Comparison of ENCODE assay signal across 9 mouse cellular contexts in genomic region chr3:84428994-84429725, GRCm38 (mm10). TPM values are rescaled to one million over a fixed set of nuclear protein-coding genes. Genes with fewer than 3 reads are reported as not detected.
DNase-seq lines count a peak whose midpoint lies in the region; ATAC-seq lines count a peak whose summit lies in the region.
"Had no signal": no experiment of that assay in that cellular context is flagged by ENCODE, and none has a peak within 500 bp of the region (broad histone marks: within the 10 kb centered on the region; RNA-seq: fewer than 3 reads in every experiment).

No protein-coding gene starts in this region.

- H3K9ac ChIP-seq in stomach, embryonic 16.5 days (ENCODE audit: low read length): no peak overlapping the region
- H3K9ac ChIP-seq in heart, embryonic 12.5 days: no peak overlapping the region
- H3K9ac ChIP-seq: heart, embryonic 13.5 days had no signal

- WGBS in stomach, embryonic 16.5 days: 77% methylated on average over 12 of the region's 12 CpGs
- 87% methylated on average over 12 of the region's 12 CpGs for WGBS in heart, embryonic 12.5 days

- no peaks in the 10 kb centered on the region for H3K36me3 ChIP-seq in stomach, embryonic 16.5 days (ENCODE audit: control insufficient read depth, insufficient read depth, low read length)
- H3K36me3 ChIP-seq in heart, embryonic 12.5 days: no peaks in the 10 kb centered on the region
- H3K36me3 ChIP-seq: heart, embryonic 13.5 days had no signal

- H3K4me3 ChIP-seq in stomach, embryonic 16.5 days (replicated peaks; ENCODE audit: low read length): no peak overlapping the region
- H3K4me3 ChIP-seq in heart, embryonic 12.5 days: no peak overlapping the region
- H3K4me3 ChIP-seq: heart, embryonic 13.5 days had no signal

- peak; percentile 51; the same call in 1 of the 2 replicates for ATAC-seq in stomach, embryonic 16.5 days (ENCODE audit: insufficient read depth, low FRiP score)
- ATAC-seq in heart, embryonic 12.5 days (ENCODE audit: insufficient number of reproducible peaks, low FRiP score): no peak
- ATAC-seq in CD4-positive, CD25-positive, alpha-beta regulatory T cell, adult 4 months: no peak

- H3K4me1 ChIP-seq in stomach, embryonic 16.5 days (ENCODE audit: control insufficient read depth, insufficient read depth, low read length): peaks cover 31% of the 10 kb centered on the region
- H3K4me1 ChIP-seq in heart, embryonic 12.5 days (replicated peaks): peaks cover 5% of the 10 kb centered on the region

- H3K4me2 ChIP-seq in stomach, embryonic 16.5 days (ENCODE audit: low read depth, low read length): no peak overlapping the region
- no peak overlapping the region for H3K4me2 ChIP-seq in heart, embryonic 12.5 days
- H3K4me2 ChIP-seq: heart, embryonic 13.5 days had no signal

- H3K9me3 ChIP-seq in stomach, embryonic 16.5 days (replicated peaks; ENCODE audit: control insufficient read depth, low read length): no peaks in the 10 kb centered on the region
- H3K9me3 ChIP-seq in heart, embryonic 12.5 days (replicated peaks): no peaks in the 10 kb centered on the region
- H3K9me3 ChIP-seq: heart, embryonic 13.5 days had no signal

- H3K27ac ChIP-seq in stomach, embryonic 16.5 days (ENCODE audit: low read length): peak overlapping the region; percentile 87
- H3K27ac ChIP-seq in heart, embryonic 12.5 days (ENCODE audit: poor library complexity, severe bottlenecking): no peak overlapping the region
- H3K27ac ChIP-seq: heart, embryonic 13.5 days had no signal

- DNase-seq in right cerebral cortex, adult 18-20 months: peak; percentile 43
- no peak for DNase-seq in right cerebral cortex, postnatal 4 days
- peak; percentile 75 for DNase-seq in fibroblast of lung, adult 2 months (ENCODE audit: low read depth)
- peak; percentile 58 to 85 for DNase-seq in kidney, postnatal 25 days
- no peak for DNase-seq in cerebellum, adult 8-10 months

- H3K27me3 ChIP-seq in stomach, embryonic 16.5 days (ENCODE audit: control insufficient read depth, insufficient read depth, low read length): no peaks in the 10 kb centered on the region
- peaks cover 37% of the 10 kb centered on the region for H3K27me3 ChIP-seq in heart, embryonic 12.5 days (replicated peaks)

RNA-seq across cellular contexts. Expression of gene Fhdc1, which starts 51.1 kb away (rescaled TPM):
- 20.0 and 21.2 TPM in 2 replicates for polyA plus RNA-seq in stomach, embryonic 16.5 days (2015; fragmentation: Nextera tagmentation; extraction: Ambion mirVana)
- 4.4 TPM in 2 replicates for polyA plus RNA-seq in heart, embryonic 12.5 days (2016; fragmentation: Nextera tagmentation; extraction: Ambion mirVana)
- under 1 TPM; 0.47 to 0.62 TPM for polyA plus RNA-seq in CD4-positive, CD25-positive, alpha-beta regulatory T cell, adult 4 months (2017; shearing (Covaris generic))

Comparison
In these comparisons a context has a peak if more than half of its experiments do, and no peak if none do; other contexts are left out.
1. DNase-seq: peak in right cerebral cortex, adult 18-20 months (single experiment), fibroblast of lung, adult 2 months (single experiment) and kidney, postnatal 25 days (2 of 2); none in right cerebral cortex, postnatal 4 days (single experiment) and cerebellum, adult 8-10 months (single experiment).